In the genomic region with DNA sequence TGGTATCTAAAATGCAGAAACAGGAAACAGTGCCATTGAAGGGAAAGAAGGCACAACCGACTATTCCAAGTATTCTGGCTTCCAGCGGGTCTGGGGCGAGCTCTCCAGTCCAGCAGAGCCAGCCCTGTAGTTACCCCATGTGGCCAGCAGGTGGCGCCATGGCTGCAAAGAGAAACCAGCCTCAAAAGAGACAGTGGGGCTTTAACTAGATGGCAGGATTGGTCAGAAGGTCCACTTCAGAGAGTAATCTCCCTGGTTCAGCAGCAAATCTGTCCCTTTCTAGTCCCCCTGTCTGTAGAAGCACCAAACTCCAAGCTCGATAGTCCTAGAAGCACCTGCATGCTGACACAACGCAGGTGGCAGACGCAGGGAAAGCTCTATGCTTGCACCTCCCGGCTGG, we compare ENCODE assay signal across 8 mouse cellular contexts. TPM values are rescaled to one million over a fixed set of nuclear protein-coding genes. Genes with fewer than 3 reads are reported as not detected.
DNase-seq lines count a peak whose midpoint lies in the region; TF ChIP-seq lines count a peak whose summit lies in the region.

No protein-coding gene starts in this region.

- no peak overlapping the region for H3K4me3 ChIP-seq in CH12.LX (replicated peaks in 1 of 3; ENCODE audit: low read depth in 2 of 3, low read length in 2 of 3, poor library complexity in 1 of 3)
- no peak overlapping the region for H3K4me3 ChIP-seq in heart, adult 2 months

- no peaks in the 10 kb centered on the region for H3K9me3 ChIP-seq in CH12.LX (replicated peaks; ENCODE audit: low read length)

- TF ChIP-seq POLR2A in CH12.LX (IDR thresholded peaks at IDR 0.05; ENCODE audit: low read depth, low read length): no peak
- no peak for TF ChIP-seq POLR2A in heart, adult 2 months (IDR thresholded peaks at IDR 0.05; ENCODE audit: insufficient read depth, low read depth, low read length)

- 38% methylated on average over 8 of the region's 8 CpGs for WGBS in heart, adult 2 months

- intact Hi-C loops in heart, adult 2 months (cut with DNase I): loop anchor here (1.0 to 5.0 kb wide), 3 partner anchors 41 to 206 kb away; no protein-coding TSS in a partner anchor

- H3K9ac ChIP-seq in CH12.LX (ENCODE audit: insufficient read depth, low read depth): no peak overlapping the region
- no peak overlapping the region for H3K9ac ChIP-seq in heart, adult 2 months (ENCODE audit: low read depth, low read length)

- peak; percentile 96 for TF ChIP-seq CTCF in CH12.LX (conservative IDR thresholded peaks at IDR 0.05 in 1 of 2, IDR thresholded peaks at IDR 0.05 in 1 of 2; ENCODE audit: low read depth in 2 of 2, low read length in 2 of 2)
- no peak for TF ChIP-seq CTCF in heart, adult 2 months (IDR thresholded peaks at IDR 0.05)

- no peaks in the 10 kb centered on the region for H3K79me2 ChIP-seq in CH12.LX (replicated peaks; ENCODE audit: control insufficient read depth, extremely low read depth, insufficient read depth, poor library complexity, severe bottlenecking)
- H3K79me2 ChIP-seq in heart, adult 2 months (replicated peaks; ENCODE audit: control insufficient read depth, insufficient read depth, low read length): no peaks in the 10 kb centered on the region

- no peak for TF ChIP-seq EP300 in CH12.LX (IDR thresholded peaks at IDR 0.05; ENCODE audit: low read length)
- TF ChIP-seq EP300 in heart, adult 2 months (IDR thresholded peaks at IDR 0.05; ENCODE audit: insufficient read depth, low read depth, low read length): peak; percentile 88

- DNase-seq in CH12.LX (ENCODE audit: extremely low read depth): peak; percentile 63
- peak; percentile 50 for DNase-seq in adrenal gland, adult 8-10 months
- peak; percentile 79 for DNase-seq in embryo, embryonic 11 days
- DNase-seq in heart, adult 2 months: peak; percentile 74 to 85
- DNase-seq in layer of hippocampus, adult 18-20 months (ENCODE audit: low spot score in 2 of 2): peak; percentile 52 to 91
- DNase-seq in lung, postnatal 10 days: peak; percentile 89
- peak; percentile 83 to 87 for DNase-seq in right cerebral cortex, adult 2 months (ENCODE audit: low spot score in 2 of 2)
- DNase-seq in urinary bladder, postnatal 14 days (ENCODE audit: low spot score): peak; percentile 79

- TF ChIP-seq RAD21 in CH12.LX (IDR thresholded peaks at IDR 0.05; ENCODE audit: low read depth, low read length): peak; percentile 79

- no peaks in the 10 kb centered on the region for H3K27me3 ChIP-seq in CH12.LX (replicated peaks)
- H3K27me3 ChIP-seq in heart, adult 2 months (ENCODE audit: control insufficient read depth, insufficient read depth, low read length): no peaks in the 10 kb centered on the region

- peaks cover 2 to 17% of the 10 kb centered on the region in 2 experiments; a peak in 3 of 4 replicates for H3K4me1 ChIP-seq in CH12.LX (ENCODE audit: control insufficient read depth in 1 of 2, insufficient read depth in 2 of 2)
- peaks cover 2% of the 10 kb centered on the region; the same call in 1 of the 2 replicates for H3K4me1 ChIP-seq in heart, adult 2 months (ENCODE audit: control insufficient read depth, insufficient read depth, low read length)

- H3K4me2 ChIP-seq in CH12.LX (ENCODE audit: insufficient read depth, low read depth, poor library complexity, severe bottlenecking): peak overlapping the region; percentile 17; the same call in 1 of the 2 replicates

- in situ Hi-C loops in CH12.LX (cut with MboI; ENCODE audit: low pct_ligation_motif_present, low pct_unique_long_range_greater_than_20kb, low sequenced_read_pairs): loop anchor here (5.0 kb wide), 2 partner anchors 86 to 211 kb away; no protein-coding TSS in a partner anchor

- H3K36me3 ChIP-seq in CH12.LX (replicated peaks in 1 of 2; ENCODE audit: control insufficient read depth in 1 of 2, insufficient read depth in 1 of 2, low read length in 1 of 2): peaks cover 4 to 49% of the 10 kb centered on the region in 2 experiments
- H3K36me3 ChIP-seq in heart, adult 2 months (ENCODE audit: control insufficient read depth, insufficient read depth, low read length): peaks cover 5% of the 10 kb centered on the region; the same call in 1 of the 2 replicates

- dilution Hi-C loops in CH12.LX (cut with MboI; ENCODE audit: extremely low pct_ligation_motif_present, extremely low pct_unique_long_range_greater_than_20kb, low sequenced_read_pairs): no loop called here

- no peak overlapping the region for H3K27ac ChIP-seq in CH12.LX (ENCODE audit: insufficient read depth, low read depth)
- H3K27ac ChIP-seq in heart, adult 2 months: no peak overlapping the region

TF ChIP-seq in CH12.LX, 34 proteins besides CTCF, POLR2A, EP300 and RAD21:
- no peak for TF ChIP-seq MXI1 (IDR thresholded peaks at IDR 0.05; ENCODE audit: low read depth, low read length)
- TF ChIP-seq PAX5 (IDR thresholded peaks at IDR 0.05; ENCODE audit: low read length): no peak
- 0 out of 2 replicates have a peak, but pooled peaks have one; percentile 22 for TF ChIP-seq MAX (IDR thresholded peaks at IDR 0.05; ENCODE audit: low read length)
- TF ChIP-seq ZC3H11A (IDR thresholded peaks at IDR 0.05; ENCODE audit: low read depth, low read length): peak; percentile 24; the same call in 1 of the 2 replicates
- TF ChIP-seq IRF4 (IDR thresholded peaks at IDR 0.05; ENCODE audit: low read depth, low read length): peak; percentile 39; the same call in 1 of the 2 replicates
- TF ChIP-seq ZNF384 (IDR thresholded peaks at IDR 0.05; ENCODE audit: low read depth, low read length): no peak
- TF ChIP-seq ELF1 (IDR thresholded peaks at IDR 0.05; ENCODE audit: low read depth, low read length): no peak
- TF ChIP-seq TBP (conservative IDR thresholded peaks at IDR 0.05; ENCODE audit: low read depth, low read length): no peak
- TF ChIP-seq CHD2 (IDR thresholded peaks at IDR 0.05; ENCODE audit: low read length): no peak
- TF ChIP-seq SMC3 (IDR thresholded peaks at IDR 0.05; ENCODE audit: low read depth, low read length): peak; percentile 90
- no peak for TF ChIP-seq RCOR1 (conservative IDR thresholded peaks at IDR 0.05; ENCODE audit: low read depth, low read length)
- TF ChIP-seq MYC (IDR thresholded peaks at IDR 0.05; ENCODE audit: low read depth, low read length): no peak
- no peak for TF ChIP-seq ZMIZ1 (IDR thresholded peaks at IDR 0.05; ENCODE audit: low read depth, low read length)
- TF ChIP-seq USF2 (conservative IDR thresholded peaks at IDR 0.05; ENCODE audit: low read depth, low read length): no peak
- no peak for TF ChIP-seq JUN (IDR thresholded peaks at IDR 0.05; ENCODE audit: insufficient read depth, low read depth, low read length)
- TF ChIP-seq MEF2A (IDR thresholded peaks at IDR 0.05; ENCODE audit: borderline replicate concordance, low read depth, low read length): no peak
- no peak for TF ChIP-seq POLR2AphosphoS2 (IDR thresholded peaks at IDR 0.05; ENCODE audit: low read depth, low read length)
- no peak for TF ChIP-seq USF1 (IDR thresholded peaks at IDR 0.05; ENCODE audit: low read depth, low read length)
- TF ChIP-seq BHLHE40 (IDR thresholded peaks at IDR 0.05; ENCODE audit: low read depth, low read length): no peak
- no peak for TF ChIP-seq CHD1 (IDR thresholded peaks at IDR 0.05; ENCODE audit: low read depth, low read length)
- no peak for TF ChIP-seq TCF12 (IDR thresholded peaks at IDR 0.05; ENCODE audit: low read depth, low read length)
TF ChIP-seq in CH12.LX: peak in this region for 4.

RNA-seq across cellular contexts. Expression of a gene that starts 8.0 kb away (rescaled TPM):
- total RNA-seq in CH12.LX (2012; rRNA removed): 16.5 and 24.5 TPM in 2 replicates
- 11.0 and 13.0 TPM in 2 replicates for total RNA-seq in CH12.LX (2014; rRNA removed)
- 12.4 and 13.2 TPM in 2 replicates for polyA plus RNA-seq in CH12.LX (2012; ENCODE audit: insufficient read length, low read depth)
- 100 to 1,000 TPM; 263 to 328 (median 290) TPM for total RNA-seq in adrenal gland, adult 8-10 months (2022)
- total RNA-seq in heart, adult 2 months (2021): 100 to 1,000 TPM; 122 to 133 TPM
- 172 and 178 TPM in 2 replicates for polyA plus RNA-seq in heart, adult 2 months (2012; rRNA removed)
- 100 to 1,000 TPM; 184 to 202 TPM for total RNA-seq in layer of hippocampus, adult 18-20 months (2021)

RNA-seq across cellular contexts. Expression of a gene that starts 10.1 kb away (rescaled TPM):
- 0.04 TPM in 1 of 2 replicates, not detected in the other for total RNA-seq in CH12.LX (2012; rRNA removed)
- total RNA-seq in CH12.LX (2014; rRNA removed): not detected in 2 replicates
- not detected in 2 replicates for polyA plus RNA-seq in CH12.LX (2012; ENCODE audit: insufficient read length, low read depth)
- 1 to 10 TPM in 1 of 4 experiments, under 1 TPM in 3; 0.55 to 2.0 (median 0.67) TPM for total RNA-seq in adrenal gland, adult 8-10 months (2022)
- total RNA-seq in heart, adult 2 months (2021): under 1 TPM; 0.14 to 0.18 TPM
- polyA plus RNA-seq in heart, adult 2 months (2012; rRNA removed): 0.57 and 1.3 TPM in 2 replicates
- total RNA-seq in layer of hippocampus, adult 18-20 months (2021): 1 to 10 TPM; 1.3 to 1.4 TPM

Comparison
In these comparisons a context has a peak if more than half of its experiments do, and no peak if none do; other contexts are left out.
1. RNA of a gene that starts 8.0 kb away (total RNA-seq): 263 to 328 TPM in adrenal gland, adult 8-10 months, 184 to 202 TPM in layer of hippocampus, adult 18-20 months and 122 to 133 TPM in heart, adult 2 months; 11.0 to 24.5 TPM in CH12.LX; every median in the first group is over 4 times any median in the second.
2. Peak in every context shown above with its lines, with median percentiles within 50 percentile points of each other: DNase-seq.